Mouse (Mus musculus): ENCODE data around the gene Exosc5. TPM values are rescaled to one million over a fixed set of nuclear protein-coding genes. Genes with fewer than 3 reads are reported as not detected.
A peak's percentile ranks its signal among the peaks of the same experiment; 100 is the strongest.

Gene Exosc5
- polyA plus RNA-seq, 1 experiment from 2014 or later = 63.8 TPM

DNA sequence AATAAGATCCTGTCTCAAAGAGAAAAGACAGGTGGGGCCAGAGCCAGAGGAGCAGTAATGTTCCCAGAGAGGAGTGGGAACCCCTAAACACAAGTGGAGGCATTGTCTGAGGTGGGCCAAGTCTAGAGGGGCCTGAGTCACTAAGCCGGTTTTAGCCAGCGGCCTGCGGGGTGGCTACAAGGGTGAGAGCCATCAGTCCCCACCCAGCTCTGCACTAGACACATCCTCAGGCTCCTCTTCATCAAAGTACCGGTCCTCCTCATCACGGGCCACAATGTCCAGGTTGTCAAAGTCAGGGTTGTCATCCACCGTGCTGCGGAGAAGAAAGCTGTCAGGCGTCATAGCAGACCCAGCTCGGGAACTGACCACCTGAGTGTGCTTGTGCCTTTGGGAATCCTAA, 53.8 kb downstream of the Exosc5 start:
- Histone ChIP-seq H3K27me3 (ENCODE audit: control insufficient read depth, insufficient read depth, low read length) (no peaks in the 10 kb centered on the region), H3K36me3 (ENCODE audit: control insufficient read depth, insufficient read depth, low read length) (peaks cover 23% of the 10 kb centered on the region), H3K9ac (ENCODE audit: low read length) (no peak overlapping the region), H3K4me2 (replicated peaks; ENCODE audit: low read depth) (no peak overlapping the region), H3K27ac (replicated peaks) (no peak overlapping the region), H3K9me3 (ENCODE audit: control insufficient read depth, low read length) (no peaks in the 10 kb centered on the region), H3K4me3 (ENCODE audit: low read depth, low read length) (no peak overlapping the region), H3K4me1 (replicated peaks; ENCODE audit: control insufficient read depth, insufficient read depth) (peaks cover 9% of the 10 kb centered on the region)
- TF ChIP-seq CTCF (IDR thresholded peaks at IDR 0.05; ENCODE audit: low read depth) (no peak), EP300 (optimal IDR thresholded peaks at IDR 0.05) (no peak)
- DNase-seq (ENCODE audit: low spot score) = no peak
- no peak for ATAC-seq (ENCODE audit: low FRiP score, low TSS enrichment)
- 93% methylated on average over 9 of the region's 9 CpGs for WGBS

DNA sequence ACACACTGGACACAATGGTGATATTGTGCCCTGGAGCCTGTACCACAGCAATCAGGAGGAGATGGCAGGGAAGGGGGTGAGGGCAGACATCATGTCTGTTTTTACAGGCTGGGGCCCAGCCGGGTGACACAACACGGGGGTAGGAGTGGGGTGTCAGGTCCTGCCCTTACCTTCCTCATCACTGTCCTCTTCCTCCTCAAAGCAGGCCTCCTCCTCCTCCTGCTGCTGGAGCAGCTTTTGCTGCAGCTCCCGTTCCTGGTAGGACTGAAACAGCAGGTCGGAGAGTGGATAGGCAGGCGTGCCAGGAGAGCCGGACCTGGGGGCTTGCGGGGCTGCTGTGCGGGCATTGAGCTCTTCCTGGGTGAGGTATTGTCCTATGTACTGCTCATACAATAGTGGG, 55.6 kb downstream of the Exosc5 start:
- ATAC-seq (ENCODE audit: low FRiP score, low TSS enrichment) (no peak), DNase-seq (ENCODE audit: low spot score) (no peak)
- no peak for TF ChIP-seq CTCF (IDR thresholded peaks at IDR 0.05; ENCODE audit: low read depth)
- no peak for TF ChIP-seq EP300 (optimal IDR thresholded peaks at IDR 0.05)
- Histone ChIP-seq H3K27ac (replicated peaks) (no peak overlapping the region), H3K9me3 (ENCODE audit: control insufficient read depth, low read length) (no peaks in the 10 kb centered on the region), H3K4me3 (ENCODE audit: low read depth, low read length) (no peak overlapping the region), H3K4me1 (replicated peaks; ENCODE audit: control insufficient read depth, insufficient read depth) (peaks cover 14% of the 10 kb centered on the region), H3K9ac (ENCODE audit: low read length) (no peak overlapping the region), H3K4me2 (replicated peaks; ENCODE audit: low read depth) (no peak overlapping the region), H3K27me3 (ENCODE audit: control insufficient read depth, insufficient read depth, low read length) (no peaks in the 10 kb centered on the region), H3K36me3 (ENCODE audit: control insufficient read depth, insufficient read depth, low read length) (peaks cover 23% of the 10 kb centered on the region)
- 95% methylated on average over 8 of the region's 8 CpGs for WGBS

DNA sequence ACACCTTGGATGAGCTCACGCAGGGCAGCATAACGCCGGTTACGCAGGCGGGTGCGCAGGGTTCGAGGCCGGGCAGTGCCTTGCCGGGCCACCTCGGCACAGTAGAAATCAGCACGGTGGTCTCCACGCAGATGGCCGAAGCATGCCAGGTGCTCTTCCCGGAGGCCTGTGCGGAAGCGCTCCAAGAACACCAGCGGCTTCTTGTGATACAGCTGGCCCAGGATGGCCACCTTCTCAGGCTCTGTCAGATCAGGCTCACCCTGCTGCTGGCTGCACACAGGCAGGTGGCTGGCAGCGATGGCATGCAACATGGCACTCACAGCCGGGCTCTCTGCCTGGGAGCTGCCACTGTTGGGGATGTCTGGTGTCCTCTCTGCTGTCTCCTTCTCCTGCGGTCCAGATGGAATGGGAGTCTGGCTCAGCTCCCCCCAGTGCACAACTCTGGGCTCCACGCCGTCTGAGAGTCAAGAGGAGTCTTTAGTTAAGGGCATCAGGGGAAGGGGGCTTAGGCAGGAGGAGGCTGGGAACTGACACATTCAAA, 56.8 kb downstream of the Exosc5 start:
- Histone ChIP-seq H3K27ac (replicated peaks) (no peak overlapping the region), H3K27me3 (ENCODE audit: control insufficient read depth, insufficient read depth, low read length) (no peaks in the 10 kb centered on the region), H3K4me1 (replicated peaks; ENCODE audit: control insufficient read depth, insufficient read depth) (peaks cover 7% of the 10 kb centered on the region; the same call in 1 of the 2 replicates), H3K36me3 (ENCODE audit: control insufficient read depth, insufficient read depth, low read length) (peaks cover 23% of the 10 kb centered on the region), H3K9ac (ENCODE audit: low read length) (no peak overlapping the region), H3K4me3 (ENCODE audit: low read depth, low read length) (no peak overlapping the region), H3K4me2 (replicated peaks; ENCODE audit: low read depth) (no peak overlapping the region), H3K9me3 (ENCODE audit: control insufficient read depth, low read length) (no peaks in the 10 kb centered on the region)
- WGBS = 97% methylated on average over 22 of the region's 22 CpGs
- no peak for ATAC-seq (ENCODE audit: low FRiP score, low TSS enrichment)
- TF ChIP-seq EP300 (optimal IDR thresholded peaks at IDR 0.05) (no peak), CTCF (IDR thresholded peaks at IDR 0.05; ENCODE audit: low read depth) (no peak)
- DNase-seq (ENCODE audit: low spot score) = no peak

DNA sequence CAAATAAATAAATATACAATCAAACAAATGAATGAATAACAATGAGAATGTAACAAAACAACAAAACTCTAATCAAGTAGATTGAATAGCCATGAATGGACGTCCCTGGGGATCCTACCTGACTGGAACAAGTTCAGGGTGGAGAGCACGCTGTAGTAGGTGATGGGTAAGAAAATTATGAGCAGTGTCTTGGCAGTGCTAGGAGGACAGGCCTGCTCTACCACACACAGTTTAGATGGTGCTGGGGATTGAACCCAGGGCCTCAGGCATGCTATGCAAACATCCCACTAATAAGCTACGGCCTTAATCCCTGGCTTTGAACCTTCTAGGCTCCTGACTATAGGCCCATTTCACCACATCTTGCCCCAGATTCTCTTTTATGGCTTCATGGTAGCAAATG, 58.5 kb downstream of the Exosc5 start:
- Histone ChIP-seq H3K9ac (ENCODE audit: low read length) (no peak overlapping the region), H3K4me1 (replicated peaks; ENCODE audit: control insufficient read depth, insufficient read depth) (peaks cover 7% of the 10 kb centered on the region; the same call in 1 of the 2 replicates), H3K36me3 (ENCODE audit: control insufficient read depth, insufficient read depth, low read length) (peaks cover 29% of the 10 kb centered on the region), H3K27me3 (ENCODE audit: control insufficient read depth, insufficient read depth, low read length) (no peaks in the 10 kb centered on the region), H3K4me3 (ENCODE audit: low read depth, low read length) (no peak overlapping the region), H3K27ac (replicated peaks) (no peak overlapping the region), H3K9me3 (ENCODE audit: control insufficient read depth, low read length) (no peaks in the 10 kb centered on the region), H3K4me2 (replicated peaks; ENCODE audit: low read depth) (peak overlapping the region; percentile 3; the same call in 1 of the 2 replicates)
- no peak for DNase-seq (ENCODE audit: low spot score)
- 85% methylated on average over 3 of the region's 3 CpGs for whole genome bisulfite sequencing
- no peak for TF ChIP-seq CTCF (IDR thresholded peaks at IDR 0.05; ENCODE audit: low read depth)
- no peak for TF ChIP-seq EP300 (optimal IDR thresholded peaks at IDR 0.05)
- no peak for ATAC-seq (ENCODE audit: low FRiP score, low TSS enrichment)

DNA sequence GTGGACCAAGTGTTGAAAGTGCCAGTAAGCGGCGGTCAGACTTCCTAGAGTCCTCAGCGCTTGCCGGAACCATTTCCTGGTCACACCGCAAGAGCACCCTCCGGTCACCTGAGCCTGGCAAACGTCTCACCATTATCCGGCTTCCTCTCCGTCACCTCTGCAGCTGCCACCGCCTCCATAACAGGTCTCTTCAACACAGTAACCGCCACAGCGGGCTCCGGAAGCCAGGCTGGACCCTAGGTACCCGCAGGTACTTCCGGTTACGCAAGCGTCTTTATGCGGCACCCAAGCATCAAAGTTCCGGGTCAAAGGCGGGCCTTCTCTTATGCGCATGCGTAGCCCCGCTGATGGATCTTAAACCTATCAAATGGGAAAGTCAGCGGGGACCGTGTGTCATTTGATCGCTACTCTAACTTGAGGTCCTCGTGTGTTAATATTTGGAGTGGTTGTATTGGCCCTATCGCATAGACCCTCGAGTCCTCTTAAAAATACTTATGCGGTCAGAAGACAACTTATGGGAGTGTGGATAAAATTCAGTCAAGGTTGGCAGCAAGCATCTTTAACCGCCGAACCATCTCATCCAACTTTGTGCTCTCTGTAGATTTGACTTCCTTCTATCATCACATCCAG, 59.9 kb downstream of the Exosc5 start, which contains the start of gene Ccdc97:
Ccdc97 (minus strand) TSS at position 301 of the 630 bp plus-strand sequence.
- H3K4me1 ChIP-seq (replicated peaks; ENCODE audit: control insufficient read depth, insufficient read depth) = peaks cover 7% of the 10 kb centered on the region; the same call in 1 of the 2 replicates
- H3K9ac ChIP-seq (ENCODE audit: low read length) = peak within 1 kb of the TSS; percentile 86
- 3% methylated on average over 32 of the region's 32 CpGs for WGBS
- peaks cover 29% of the 10 kb centered on the region for H3K36me3 ChIP-seq (ENCODE audit: control insufficient read depth, insufficient read depth, low read length)
- H3K4me3 ChIP-seq (ENCODE audit: low read depth, low read length) = peak within 1 kb of the TSS; percentile 72
- H3K9me3 ChIP-seq (ENCODE audit: control insufficient read depth, low read length) = no peaks in the 10 kb centered on the region
- H3K4me2 ChIP-seq (replicated peaks; ENCODE audit: low read depth) = peak within 1 kb of the TSS; percentile 74
- peak; percentile 91 for DNase-seq (ENCODE audit: low spot score)
- TF ChIP-seq CTCF (IDR thresholded peaks at IDR 0.05; ENCODE audit: low read depth) (no peak), EP300 (optimal IDR thresholded peaks at IDR 0.05) (no peak)
- ATAC-seq (ENCODE audit: low FRiP score, low TSS enrichment) = peak; percentile 84
- H3K27ac ChIP-seq (replicated peaks) = peak within 1 kb of the TSS; percentile 93
- no peaks in the 10 kb centered on the region for H3K27me3 ChIP-seq (ENCODE audit: control insufficient read depth, insufficient read depth, low read length)
